Mouse (Mus musculus): Measurements from ENCODE around the gene Upk2.

DNA sequence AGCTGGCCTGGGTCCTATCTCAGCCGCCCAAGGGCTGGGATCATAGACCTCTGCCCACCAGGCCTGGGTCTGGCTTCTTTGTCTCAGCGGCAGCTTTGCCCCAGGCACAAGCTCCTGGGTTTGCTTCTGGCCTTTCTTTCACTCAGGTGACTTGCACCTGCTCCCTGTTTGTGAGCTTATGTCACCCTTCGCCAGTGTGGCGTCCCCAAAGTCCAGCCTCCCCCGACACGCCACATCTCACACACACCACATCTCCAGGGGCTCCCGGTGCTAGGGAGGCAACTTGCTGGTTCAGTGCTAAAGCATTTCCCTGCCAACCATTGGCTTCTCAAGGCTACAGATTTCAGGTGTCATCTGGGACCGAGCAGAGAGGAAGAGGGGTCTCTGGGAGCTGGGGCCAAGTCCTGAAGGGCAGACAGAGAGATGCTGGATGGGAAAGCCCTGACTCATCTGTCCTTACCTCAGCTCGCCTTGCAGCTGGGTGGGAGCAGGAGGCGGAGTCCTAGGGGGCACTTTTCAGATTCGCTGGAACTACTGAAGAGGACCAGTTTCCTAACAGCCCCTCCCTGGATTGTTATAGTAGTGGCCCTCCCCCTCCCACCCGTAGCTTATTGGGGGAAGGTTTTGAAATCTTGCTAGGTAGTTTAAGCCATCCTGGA lies 42.2 kb upstream of the Upk2 start:
- TF ChIP-seq CTCF (IDR thresholded peaks at IDR 0.05) (no peak), EP300 (IDR thresholded peaks at IDR 0.05; ENCODE audit: insufficient read depth, low read depth, low read length) (no peak), POLR2A (IDR thresholded peaks at IDR 0.05; ENCODE audit: insufficient read depth, low read depth, low read length) (no peak)

Measured in heart, adult 2 months (tissue).